Mouse (Mus musculus): Measurements from ENCODE around the gene Tmem63c. TPM values are rescaled to one million over a fixed set of nuclear protein-coding genes. Genes with fewer than 3 reads are reported as not detected.
A peak's percentile ranks its signal among the peaks of the same experiment; 100 is the strongest.

The Tmem63c gene
- polyA plus RNA-seq, 1 experiment from 2014 or later = not detected

DNA sequence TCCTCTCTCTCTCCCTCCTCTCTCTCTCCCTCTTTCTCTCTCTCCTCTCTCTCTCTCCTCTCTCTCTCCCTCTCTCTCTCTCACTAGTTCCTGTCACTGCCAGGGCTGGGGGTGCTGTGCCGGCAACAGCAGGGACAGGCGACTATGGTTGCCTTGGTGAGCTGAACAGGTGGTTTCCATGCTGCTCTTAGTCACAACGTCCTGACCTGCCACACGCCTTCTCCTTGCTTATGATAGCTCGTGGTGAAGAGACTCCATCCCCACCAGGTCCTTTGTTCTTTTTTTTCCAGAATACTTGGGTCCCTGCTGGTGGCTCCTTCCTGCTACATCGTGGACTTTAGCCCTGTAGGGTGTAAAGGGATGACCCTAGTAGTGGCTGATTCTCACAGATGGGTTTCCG is 18.9 kb upstream of the Tmem63c start:
- no peak overlapping the region for H3K4me2 ChIP-seq
- H3K36me3 ChIP-seq = no peaks in the 10 kb centered on the region
- peaks cover 18% of the 10 kb centered on the region for H3K4me1 ChIP-seq
- peaks cover 26% of the 10 kb centered on the region for H3K27me3 ChIP-seq (replicated peaks)
- WGBS = 56% methylated on average over 7 of the region's 7 CpGs
- H3K9ac ChIP-seq = no peak overlapping the region
- ATAC-seq (ENCODE audit: extremely low read depth, insufficient number of reproducible peaks, low FRiP score, low TSS enrichment) = no peak
- H3K9me3 ChIP-seq = no peaks in the 10 kb centered on the region
- no peak overlapping the region for H3K4me3 ChIP-seq
- no peak overlapping the region for H3K27ac ChIP-seq (replicated peaks)

DNA sequence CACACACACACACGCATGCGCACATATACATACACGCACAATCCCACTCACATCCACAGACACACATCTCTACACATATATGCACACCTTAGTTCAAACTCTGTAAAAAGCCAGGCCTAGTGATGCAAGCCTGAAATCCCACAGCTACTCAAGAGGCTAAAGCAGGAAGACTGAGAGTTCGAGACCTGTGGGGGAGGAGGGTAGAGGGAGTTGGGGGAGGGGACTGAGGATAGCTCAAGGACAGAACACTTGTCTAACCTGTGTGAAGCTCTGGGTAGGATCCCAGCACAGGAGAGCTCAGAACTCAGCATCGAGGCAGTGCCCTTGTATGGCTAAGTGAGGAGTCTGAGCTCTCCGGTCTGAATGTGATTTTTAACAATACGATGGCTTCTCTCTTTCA is 18.3 kb upstream of the Tmem63c start:
- no peak overlapping the region for H3K27ac ChIP-seq (replicated peaks)
- H3K4me1 ChIP-seq = peaks cover 18% of the 10 kb centered on the region
- no peak overlapping the region for H3K9ac ChIP-seq
- H3K4me2 ChIP-seq = no peak overlapping the region
- H3K4me3 ChIP-seq = no peak overlapping the region
- H3K27me3 ChIP-seq (replicated peaks) = peaks cover 30% of the 10 kb centered on the region
- 69% methylated on average over 7 of the region's 7 CpGs for whole genome bisulfite sequencing
- no peaks in the 10 kb centered on the region for H3K9me3 ChIP-seq
- no peak for ATAC-seq (ENCODE audit: extremely low read depth, insufficient number of reproducible peaks, low FRiP score, low TSS enrichment)
- H3K36me3 ChIP-seq = no peaks in the 10 kb centered on the region

DNA sequence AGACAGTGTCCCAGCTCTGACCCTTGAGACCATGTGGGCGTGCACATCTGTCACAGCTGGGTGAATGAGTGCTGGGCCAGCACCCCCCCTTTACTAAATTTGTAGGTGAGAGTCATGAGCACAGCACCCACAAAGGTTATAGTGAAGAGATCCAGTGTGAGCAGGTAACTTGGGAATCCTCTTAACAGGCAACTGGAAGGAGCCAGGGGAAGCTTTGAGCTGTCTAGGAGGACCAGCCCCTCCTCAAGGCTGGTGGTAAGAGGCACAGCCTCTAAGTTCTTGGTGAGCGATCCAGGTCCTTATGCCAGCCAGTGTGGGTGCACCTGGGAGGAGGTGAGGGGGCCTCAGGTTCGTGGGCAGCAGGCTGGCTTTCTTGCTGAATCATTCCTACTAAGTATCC is 17.5 kb upstream of the Tmem63c start:
- Histone ChIP-seq H3K36me3 (no peaks in the 10 kb centered on the region), H3K4me2 (no peak overlapping the region), H3K4me1 (peaks cover 18% of the 10 kb centered on the region), H3K27ac (replicated peaks) (no peak overlapping the region), H3K9me3 (no peaks in the 10 kb centered on the region), H3K27me3 (replicated peaks) (peaks cover 31% of the 10 kb centered on the region), H3K9ac (no peak overlapping the region), H3K4me3 (no peak overlapping the region)
- no peak for ATAC-seq (ENCODE audit: extremely low read depth, insufficient number of reproducible peaks, low FRiP score, low TSS enrichment)
- WGBS = 37% methylated on average over 3 of the region's 3 CpGs

DNA sequence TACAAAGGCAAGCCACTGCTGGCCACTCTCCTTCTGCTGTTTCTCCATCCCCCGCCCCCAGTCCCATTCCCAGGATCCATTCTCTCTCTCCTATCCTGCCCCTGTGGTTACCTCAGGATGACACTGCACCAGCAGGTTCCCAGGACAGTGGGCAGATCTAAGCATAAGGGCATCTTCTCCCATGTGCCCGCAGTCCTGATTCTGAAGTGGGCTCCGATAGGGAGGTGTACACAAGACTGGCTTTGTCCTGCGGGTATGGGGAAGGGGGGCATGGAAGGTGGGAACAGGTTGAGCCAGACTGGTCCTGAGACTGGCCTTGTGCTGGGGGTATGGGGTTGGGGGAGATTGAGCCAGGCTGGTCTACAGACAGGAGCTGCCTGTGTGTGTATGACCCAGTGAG is 16.5 kb upstream of the Tmem63c start:
- H3K4me3 ChIP-seq = no peak overlapping the region
- H3K27me3 ChIP-seq (replicated peaks) = peaks cover 39% of the 10 kb centered on the region
- H3K27ac ChIP-seq (replicated peaks) = no peak overlapping the region
- no peak overlapping the region for H3K9ac ChIP-seq
- peaks cover 9% of the 10 kb centered on the region for H3K4me1 ChIP-seq
- no peaks in the 10 kb centered on the region for H3K9me3 ChIP-seq
- no peak overlapping the region for H3K4me2 ChIP-seq
- H3K36me3 ChIP-seq = no peaks in the 10 kb centered on the region
- no peak for ATAC-seq (ENCODE audit: extremely low read depth, insufficient number of reproducible peaks, low FRiP score, low TSS enrichment)
- WGBS = 74% methylated on average over 4 of the region's 4 CpGs

DNA sequence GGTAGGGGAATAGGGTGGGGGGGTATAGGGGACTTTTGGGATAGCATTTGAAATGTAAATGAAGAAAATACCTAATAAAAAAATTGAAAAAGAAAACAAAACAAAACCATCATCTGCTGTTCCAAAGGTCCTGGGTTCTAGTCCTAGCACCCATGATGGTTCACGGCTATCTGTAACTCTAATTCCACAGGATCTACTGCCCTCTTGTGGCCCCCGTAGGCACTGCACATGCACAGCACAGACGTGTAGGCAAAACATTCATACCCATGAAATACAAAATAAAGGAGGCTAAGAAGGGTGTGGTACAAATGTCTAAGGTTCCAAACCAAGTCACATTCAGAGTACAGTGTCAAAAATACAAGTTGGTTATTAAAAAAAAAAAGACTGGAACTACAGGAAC is 4.1 kb upstream of the Tmem63c start:
- Histone ChIP-seq H3K9ac (no peak overlapping the region), H3K4me1 (no peaks in the 10 kb centered on the region), H3K4me2 (no peak overlapping the region), H3K4me3 (no peak overlapping the region), H3K27ac (replicated peaks) (no peak overlapping the region), H3K36me3 (no peaks in the 10 kb centered on the region), H3K27me3 (replicated peaks) (peaks cover 14% of the 10 kb centered on the region), H3K9me3 (no peaks in the 10 kb centered on the region)
- WGBS = 48% methylated on average over 3 of the region's 3 CpGs
- ATAC-seq (ENCODE audit: extremely low read depth, insufficient number of reproducible peaks, low FRiP score, low TSS enrichment) = no peak

DNA sequence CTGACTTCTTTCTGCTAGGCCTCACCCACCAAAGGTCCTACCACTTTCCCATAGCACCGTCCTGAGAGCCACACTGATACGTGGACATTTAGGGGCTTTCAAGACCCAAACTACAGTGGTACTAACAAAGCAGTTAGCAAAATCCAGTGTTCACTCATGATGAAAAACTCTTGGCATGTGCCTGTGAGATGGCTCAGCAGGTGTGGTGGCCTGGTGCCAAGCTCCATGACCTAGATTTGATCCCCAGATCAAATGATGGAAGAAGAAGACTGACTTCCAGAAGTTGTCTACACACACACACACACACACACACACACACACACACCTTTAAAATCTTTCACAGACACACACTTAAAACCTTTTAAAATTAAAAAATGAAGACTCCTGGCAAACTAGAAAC is 2.4 kb upstream of the Tmem63c start:
- 81% methylated on average over 2 of the region's 2 CpGs for WGBS
- no peak overlapping the region for H3K4me2 ChIP-seq
- H3K27ac ChIP-seq (replicated peaks) = no peak overlapping the region
- H3K27me3 ChIP-seq (replicated peaks) = peaks cover 22% of the 10 kb centered on the region
- H3K4me1 ChIP-seq = no peaks in the 10 kb centered on the region
- no peak overlapping the region for H3K4me3 ChIP-seq
- no peaks in the 10 kb centered on the region for H3K9me3 ChIP-seq
- no peak overlapping the region for H3K9ac ChIP-seq
- no peaks in the 10 kb centered on the region for H3K36me3 ChIP-seq
- no peak for ATAC-seq (ENCODE audit: extremely low read depth, insufficient number of reproducible peaks, low FRiP score, low TSS enrichment)

DNA sequence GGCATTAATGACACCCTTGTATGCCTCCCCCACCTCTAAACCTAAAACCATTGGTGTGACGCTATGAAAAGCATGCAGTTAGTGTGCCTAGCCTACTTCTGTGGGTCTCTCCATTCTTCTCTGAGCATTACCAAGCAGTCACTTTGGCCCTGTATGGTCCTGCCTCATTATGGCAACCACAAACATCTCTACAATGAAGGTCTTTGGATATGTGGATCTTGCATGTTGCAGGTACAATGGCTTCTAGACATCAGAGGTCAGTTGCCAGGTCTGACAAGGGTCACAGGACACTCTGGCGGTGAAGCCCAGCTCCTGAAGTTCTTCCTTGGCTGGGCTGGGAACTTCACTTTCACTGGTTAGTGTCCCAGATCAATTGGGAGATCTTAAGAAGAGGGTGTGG is 866 bp downstream of the Tmem63c start:
- Histone ChIP-seq H3K9ac (no peak overlapping the region), H3K4me2 (no peak overlapping the region), H3K27ac (replicated peaks) (no peak overlapping the region), H3K36me3 (no peaks in the 10 kb centered on the region), H3K27me3 (replicated peaks) (peaks cover 55% of the 10 kb centered on the region), H3K4me1 (peaks cover 8% of the 10 kb centered on the region; the same call in 1 of the 2 replicates), H3K4me3 (no peak overlapping the region), H3K9me3 (no peaks in the 10 kb centered on the region)
- 70% methylated on average over 2 of the region's 2 CpGs for WGBS
- ATAC-seq (ENCODE audit: extremely low read depth, insufficient number of reproducible peaks, low FRiP score, low TSS enrichment) = no peak

DNA sequence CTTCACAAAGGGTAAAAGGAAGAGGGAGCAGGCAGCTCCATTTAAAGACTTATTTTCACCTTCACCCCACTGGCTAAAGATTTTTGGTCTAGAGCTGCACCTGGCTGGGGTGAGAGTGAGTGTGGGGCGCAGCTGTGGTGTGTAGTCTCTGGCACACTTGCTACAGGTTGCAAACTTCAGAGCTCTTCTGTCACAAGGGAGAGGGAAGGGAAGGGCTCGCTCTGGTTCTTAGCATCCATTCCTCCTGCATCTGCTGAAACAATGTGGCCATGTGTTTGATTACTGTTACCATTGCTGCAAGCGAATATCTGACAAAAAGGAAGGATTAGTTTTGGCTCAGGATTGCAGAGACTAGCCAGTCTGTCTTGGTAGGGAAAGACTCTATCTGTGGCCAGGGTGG is 2.3 kb downstream of the Tmem63c start:
- ATAC-seq (ENCODE audit: extremely low read depth, insufficient number of reproducible peaks, low FRiP score, low TSS enrichment) = no peak
- H3K27me3 ChIP-seq (replicated peaks) = peaks cover 69% of the 10 kb centered on the region
- H3K36me3 ChIP-seq = no peaks in the 10 kb centered on the region
- H3K9me3 ChIP-seq = no peaks in the 10 kb centered on the region
- H3K4me2 ChIP-seq = no peak overlapping the region
- 67% methylated on average over 3 of the region's 3 CpGs for WGBS
- no peak overlapping the region for H3K4me3 ChIP-seq
- H3K9ac ChIP-seq = no peak overlapping the region
- H3K27ac ChIP-seq (replicated peaks) = no peak overlapping the region
- peaks cover 8% of the 10 kb centered on the region; the same call in 1 of the 2 replicates for H3K4me1 ChIP-seq

DNA sequence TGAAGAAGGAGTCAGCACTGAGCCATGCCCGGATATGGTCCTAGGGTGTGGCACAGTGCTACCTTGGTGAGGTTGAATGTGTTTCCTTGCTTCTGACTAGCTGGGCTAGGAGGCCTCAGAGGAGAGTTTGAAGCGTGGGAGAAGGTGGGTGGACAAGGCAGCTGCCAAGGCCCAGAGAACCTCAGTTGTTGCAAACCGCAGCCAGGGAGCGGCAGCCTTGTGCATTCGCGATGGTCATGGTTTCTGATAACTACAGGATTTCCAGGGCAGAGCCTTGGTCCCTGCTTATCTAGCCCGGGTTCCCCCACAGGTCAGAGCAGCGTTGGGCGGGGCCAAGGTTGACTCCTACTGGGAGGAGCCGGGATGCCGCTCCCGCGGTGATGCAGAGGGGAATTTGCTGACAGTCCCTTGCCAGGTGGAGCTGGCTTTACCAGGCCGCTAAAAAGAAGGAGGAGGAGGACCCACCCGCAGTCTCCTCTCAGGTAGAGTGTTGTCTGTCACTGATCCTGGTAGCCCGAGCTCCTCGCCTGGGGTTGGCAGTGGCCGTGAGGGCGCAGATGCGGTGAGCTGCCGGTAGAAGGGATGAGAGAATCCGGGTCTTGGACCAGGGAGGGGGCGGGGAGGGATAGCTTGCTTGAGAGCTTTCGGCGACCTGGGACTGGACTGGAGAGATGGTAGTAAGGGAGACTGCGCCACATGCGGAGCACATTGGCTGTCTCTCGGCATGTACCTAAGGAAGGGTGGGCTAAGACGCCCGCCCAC is 5.2 kb downstream of the Tmem63c start:
- 2% methylated on average over 30 of the region's 30 CpGs for WGBS
- no peak for ATAC-seq (ENCODE audit: extremely low read depth, insufficient number of reproducible peaks, low FRiP score, low TSS enrichment)

DNA sequence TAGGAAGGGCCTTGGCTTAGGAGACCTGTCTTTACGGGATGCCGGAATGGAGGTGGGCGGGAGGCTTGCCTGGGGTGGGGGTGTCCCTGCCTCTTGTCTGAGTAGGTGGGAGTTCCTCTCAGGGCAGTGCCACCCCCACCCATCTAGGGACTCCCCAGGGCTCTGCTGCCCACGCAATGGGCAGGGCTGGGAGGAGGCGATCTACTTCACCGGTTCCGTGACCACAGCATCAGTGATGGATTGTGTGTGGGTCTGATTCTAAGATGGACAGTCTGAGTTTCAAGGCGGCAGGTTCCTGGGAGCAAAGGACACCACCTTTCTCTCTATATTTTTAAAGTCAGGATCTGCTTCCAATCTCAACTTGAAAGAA is 5.7 kb downstream of the Tmem63c start:
- Histone ChIP-seq H3K4me3 (peak overlapping the region; percentile 32), H3K4me1 (peaks cover 16% of the 10 kb centered on the region), H3K9me3 (no peaks in the 10 kb centered on the region), H3K27ac (replicated peaks) (no peak overlapping the region), H3K9ac (0 out of 2 replicates have a peak overlapping the region, but pooled peaks have one; percentile 25), H3K4me2 (peak overlapping the region; percentile 62), H3K36me3 (no peaks in the 10 kb centered on the region), H3K27me3 (replicated peaks) (peaks cover 72% of the 10 kb centered on the region)
- 15% methylated on average over 8 of the region's 8 CpGs for whole genome bisulfite sequencing
- no peak for ATAC-seq (ENCODE audit: extremely low read depth, insufficient number of reproducible peaks, low FRiP score, low TSS enrichment)

More for the DNA sequence above, 5.2 kb downstream of the Tmem63c start:
- H3K9ac ChIP-seq = 0 out of 2 replicates have a peak overlapping the region, but pooled peaks have one; percentile 25
- H3K9me3 ChIP-seq = no peaks in the 10 kb centered on the region
- no peak overlapping the region for H3K27ac ChIP-seq (replicated peaks)
- peak overlapping the region; percentile 32 for H3K4me3 ChIP-seq
- H3K4me1 ChIP-seq = peaks cover 14% of the 10 kb centered on the region
- peaks cover 77% of the 10 kb centered on the region for H3K27me3 ChIP-seq (replicated peaks)
- H3K36me3 ChIP-seq = no peaks in the 10 kb centered on the region
- peak overlapping the region; percentile 62 for H3K4me2 ChIP-seq

DNA sequence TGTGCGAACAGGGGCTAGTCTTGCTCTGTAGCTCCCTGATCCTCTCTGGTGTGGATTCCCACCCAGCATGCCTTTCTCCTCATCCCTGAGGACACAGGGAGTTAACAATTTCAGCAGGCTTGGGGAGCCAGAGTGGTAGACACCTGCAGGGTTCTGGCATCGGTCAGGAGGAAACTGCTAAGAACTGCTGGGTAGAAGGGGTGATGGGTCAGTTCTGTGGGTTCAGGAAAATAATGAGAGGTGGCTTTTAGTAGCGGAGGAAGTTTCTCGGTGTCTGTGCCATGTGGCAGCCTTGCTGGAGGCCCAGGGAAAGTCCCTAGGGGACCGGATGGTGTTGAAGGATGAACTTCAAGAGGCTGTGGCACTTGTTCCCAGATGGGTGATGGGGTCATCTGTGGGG is 6.3 kb downstream of the Tmem63c start:
- ATAC-seq (ENCODE audit: extremely low read depth, insufficient number of reproducible peaks, low FRiP score, low TSS enrichment) = no peak
- Histone ChIP-seq H3K4me3 (no peak overlapping the region), H3K9ac (no peak overlapping the region), H3K4me1 (peaks cover 16% of the 10 kb centered on the region), H3K9me3 (no peaks in the 10 kb centered on the region), H3K36me3 (no peaks in the 10 kb centered on the region), H3K27ac (replicated peaks) (no peak overlapping the region), H3K27me3 (replicated peaks) (peaks cover 67% of the 10 kb centered on the region), H3K4me2 (no peak overlapping the region)
- 40% methylated on average over 5 of the region's 5 CpGs for WGBS

DNA sequence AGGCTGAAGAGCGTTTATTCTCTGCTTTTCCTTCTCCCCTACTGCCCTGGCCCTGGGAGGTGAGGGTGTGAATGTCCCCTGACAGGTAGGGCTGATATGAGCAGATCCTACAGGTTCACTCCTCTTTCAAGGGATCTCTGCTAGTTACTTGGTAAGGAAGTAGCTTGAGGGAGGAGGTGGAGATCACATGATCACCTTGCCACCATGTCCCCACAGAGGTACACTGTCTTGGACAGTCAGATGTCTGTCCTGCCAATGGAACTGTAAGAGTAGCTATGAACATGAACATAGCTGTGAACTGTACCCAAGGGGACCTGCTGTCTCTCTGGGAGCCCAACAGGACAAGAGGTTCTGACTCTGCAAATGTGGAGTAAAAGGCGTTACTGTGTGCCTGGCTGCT is 6.9 kb downstream of the Tmem63c start:
- no peak for ATAC-seq (ENCODE audit: extremely low read depth, insufficient number of reproducible peaks, low FRiP score, low TSS enrichment)

More for the DNA sequence above, 6.9 kb downstream of the Tmem63c start:
- no peaks in the 10 kb centered on the region for H3K36me3 ChIP-seq
- no peaks in the 10 kb centered on the region for H3K9me3 ChIP-seq
- H3K9ac ChIP-seq = no peak overlapping the region
- peaks cover 65% of the 10 kb centered on the region for H3K27me3 ChIP-seq (replicated peaks)
- H3K4me1 ChIP-seq = peaks cover 16% of the 10 kb centered on the region
- no peak overlapping the region for H3K4me3 ChIP-seq
- WGBS = 50% methylated on average over 2 of the region's 2 CpGs
- H3K4me2 ChIP-seq = no peak overlapping the region
- H3K27ac ChIP-seq (replicated peaks) = no peak overlapping the region
